Mouse (Mus musculus) spleen, postnatal 36 days (tissue): ENCODE measurements around the gene Ror2.
A peak's percentile ranks its signal among the peaks of the same experiment; 100 is the strongest.
"Not testable (repeated sequence)": the region's sequence is repeated elsewhere in the genome, so short reads cannot be mapped to it uniquely, and the experiment has no call there.

ENCODE experiments used
- DNase-seq, 2 experiments: peaks; one replicate each; pipeline ENCODE4 v3.0.0; 2022; ENCODE audit warnings: low spot score in 2 of 2, mixed read lengths in 1 of 2

Ror2 gene

GRCm38 (mm10) chr13:53285756-53286361, at the start of gene Ror2:
Ror2 (minus strand) TSS chr13:53286124.
- DNase-seq: no peak

- DNase-seq: no peak
These were observed 47.8 kb upstream of the Ror2 start for GRCm38 (mm10) chr13:53333769-53334168.

DNA sequence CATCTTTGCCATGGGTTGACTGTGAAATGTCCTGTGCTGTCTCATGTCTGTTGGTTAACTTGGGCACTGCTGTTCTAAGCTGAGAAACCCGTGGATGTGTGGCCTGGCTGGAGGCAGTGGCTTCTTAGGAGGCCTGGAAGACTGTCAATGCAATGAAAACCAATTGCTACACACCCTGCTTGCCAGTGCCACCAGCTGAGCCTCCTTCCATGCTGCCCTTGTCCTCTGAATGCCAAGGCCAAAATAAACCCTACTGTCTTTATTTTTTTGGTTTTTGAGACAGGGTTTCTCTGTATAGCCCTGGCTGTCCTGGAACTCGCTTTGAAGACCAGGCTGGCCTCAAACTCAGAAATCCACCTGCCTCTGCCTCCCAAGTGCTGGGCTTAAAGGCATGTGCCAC, 44.3 kb upstream of the Ror2 start:
- no peak for DNase-seq

DNA sequence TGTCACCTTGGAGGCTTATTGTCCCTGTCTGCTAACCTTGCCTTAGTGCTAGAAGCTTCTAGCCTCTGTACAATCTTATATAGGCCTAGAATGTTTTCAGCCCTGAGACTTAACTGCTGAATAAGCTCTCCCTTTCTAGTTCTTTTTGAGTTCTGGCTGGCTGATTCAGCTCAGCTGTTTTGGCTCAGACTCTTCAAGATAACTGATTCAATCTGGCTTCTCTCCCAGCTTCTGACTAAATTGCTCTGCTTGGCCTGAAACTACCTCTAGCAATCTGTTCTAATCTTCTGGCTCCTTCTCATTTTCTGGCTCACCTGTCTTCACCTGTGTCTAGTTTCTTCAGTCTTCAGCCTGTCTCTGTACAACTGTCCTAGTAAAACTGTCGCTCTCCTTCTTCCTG, 39.6 kb upstream of the Ror2 start:
- no peak for DNase-seq

GRCm38 (mm10) chr13:53323661-53324060, 37.7 kb upstream of the Ror2 start:
- peak; percentile 38 to 48 for DNase-seq

DNA sequence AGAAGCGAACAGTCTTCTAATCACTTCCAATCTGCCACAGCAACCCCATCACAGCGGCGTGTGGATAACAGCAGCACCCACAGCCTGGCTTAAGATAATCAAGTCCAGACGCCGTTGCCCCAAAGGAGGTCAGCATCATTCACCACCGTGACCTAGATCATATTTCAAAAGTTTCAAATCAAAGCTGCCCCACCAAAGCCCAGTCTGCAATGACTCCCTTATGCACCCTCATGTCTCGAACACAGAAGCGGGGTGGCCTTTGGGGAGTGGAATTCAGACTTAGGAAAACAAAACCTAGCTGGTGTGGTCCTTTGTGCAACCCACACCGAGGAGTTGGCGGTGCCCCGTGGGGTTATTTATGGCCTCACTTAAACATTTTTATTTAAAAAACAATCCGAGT, 35.0 kb upstream of the Ror2 start:
- DNase-seq: no peak

GRCm38 (mm10) chr13:53316515-53317295, 30.8 kb upstream of the Ror2 start:
- no peak for DNase-seq

DNA sequence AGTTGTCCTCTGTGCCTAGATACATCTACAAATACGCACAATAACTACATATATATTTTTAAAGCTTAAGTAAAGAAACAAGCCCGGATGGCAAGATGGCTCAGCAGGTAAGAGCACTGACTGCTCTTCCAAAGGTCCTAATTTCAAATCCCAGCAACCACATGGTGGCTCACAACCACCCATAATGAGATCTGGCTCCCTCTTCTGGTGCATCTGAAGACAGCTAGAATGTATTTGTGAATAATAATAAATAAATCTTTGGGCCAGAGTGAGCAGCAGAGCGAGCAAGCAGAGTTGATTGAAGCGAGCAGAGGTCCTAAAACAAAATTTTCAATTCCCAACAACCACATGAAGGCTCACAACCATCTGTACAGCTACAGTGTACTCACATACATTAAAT, 29.8 kb upstream of the Ror2 start:
- DNase-seq: not testable (repeated sequence)

GRCm38 (mm10) chr13:53310442-53310841, 24.5 kb upstream of the Ror2 start:
- no peak for DNase-seq

DNA sequence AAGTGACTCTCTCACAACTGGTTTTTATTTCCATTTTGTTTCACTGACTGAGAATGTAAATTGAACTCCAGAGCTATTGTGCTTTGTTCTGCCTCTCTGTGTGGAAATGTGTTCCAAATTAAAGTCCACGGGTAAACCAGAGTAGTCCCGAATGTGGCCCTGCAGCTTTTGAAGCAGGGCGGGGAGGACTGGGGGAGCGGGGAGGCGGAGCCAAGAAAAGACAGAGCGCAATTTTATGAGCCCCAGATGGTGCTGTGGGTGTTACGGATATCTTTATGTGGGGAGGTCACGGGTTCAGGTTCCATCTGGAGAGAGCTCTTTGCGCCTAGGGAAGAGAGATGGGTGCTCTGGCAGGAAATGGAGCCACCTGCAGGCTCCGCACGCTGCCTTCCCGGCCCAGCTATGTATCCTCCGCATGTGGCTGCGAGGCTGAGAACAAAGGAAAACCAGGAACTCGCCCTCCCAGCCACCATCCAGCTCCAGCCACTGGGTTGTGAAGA, 23.8 kb upstream of the Ror2 start:
- DNase-seq: no peak

GRCm38 (mm10) chr13:53309148-53309547, 23.2 kb upstream of the Ror2 start:
- no peak for DNase-seq

GRCm38 (mm10) chr13:53306836-53307235, 20.9 kb upstream of the Ror2 start:
- no peak for DNase-seq

DNA sequence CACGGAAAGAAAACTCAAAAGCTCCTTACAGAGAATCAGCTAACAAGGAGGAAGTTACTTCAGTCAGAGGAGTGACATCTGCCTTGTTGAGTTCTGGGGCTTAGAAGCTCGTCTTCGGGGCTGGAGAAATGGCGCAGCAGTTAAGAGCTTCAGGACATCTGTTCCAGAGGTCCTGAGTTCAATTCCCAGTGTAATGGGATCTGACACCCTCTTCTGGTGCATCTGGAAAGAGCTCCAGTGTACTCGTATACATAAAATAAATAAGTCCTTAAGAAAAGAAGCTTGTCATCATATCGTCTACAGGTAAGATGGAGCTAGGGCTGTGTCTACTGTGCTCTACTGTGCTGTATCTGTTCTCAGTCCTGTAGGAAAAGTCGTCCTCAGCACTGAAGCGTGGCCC, 19.3 kb upstream of the Ror2 start:
- no peak for DNase-seq

DNA sequence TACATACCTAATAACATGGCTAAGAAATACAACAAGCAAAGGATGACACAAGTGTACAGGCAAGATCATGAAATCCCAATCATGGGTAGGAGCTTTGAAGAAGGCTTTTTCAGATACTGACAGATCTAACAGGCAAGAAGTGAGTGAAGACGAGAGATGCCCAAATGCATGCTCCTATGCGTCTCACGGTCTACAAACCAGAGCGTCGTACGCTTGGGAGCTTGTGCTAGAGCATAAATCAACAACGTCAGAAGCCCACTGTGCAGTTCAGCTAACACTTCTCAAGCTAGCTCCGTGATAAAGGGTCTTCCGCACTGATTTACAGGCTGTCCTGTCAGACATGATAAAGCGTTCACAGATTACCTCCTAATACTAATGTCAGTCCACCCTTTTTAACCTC, 16.8 kb upstream of the Ror2 start:
- DNase-seq: no peak

- no peak for DNase-seq
These were observed 7.1 kb upstream of the Ror2 start for GRCm38 (mm10) chr13:53293065-53293464.

- DNase-seq: no peak
These were observed 6.3 kb upstream of the Ror2 start for GRCm38 (mm10) chr13:53292244-53292643.

GRCm38 (mm10) chr13:53285261-53285755, 616 bp downstream of the Ror2 start:
- DNase-seq: no peak

- DNase-seq: no peak
These were observed 1.2 kb downstream of the Ror2 start for GRCm38 (mm10) chr13:53284740-53285191.

DNA sequence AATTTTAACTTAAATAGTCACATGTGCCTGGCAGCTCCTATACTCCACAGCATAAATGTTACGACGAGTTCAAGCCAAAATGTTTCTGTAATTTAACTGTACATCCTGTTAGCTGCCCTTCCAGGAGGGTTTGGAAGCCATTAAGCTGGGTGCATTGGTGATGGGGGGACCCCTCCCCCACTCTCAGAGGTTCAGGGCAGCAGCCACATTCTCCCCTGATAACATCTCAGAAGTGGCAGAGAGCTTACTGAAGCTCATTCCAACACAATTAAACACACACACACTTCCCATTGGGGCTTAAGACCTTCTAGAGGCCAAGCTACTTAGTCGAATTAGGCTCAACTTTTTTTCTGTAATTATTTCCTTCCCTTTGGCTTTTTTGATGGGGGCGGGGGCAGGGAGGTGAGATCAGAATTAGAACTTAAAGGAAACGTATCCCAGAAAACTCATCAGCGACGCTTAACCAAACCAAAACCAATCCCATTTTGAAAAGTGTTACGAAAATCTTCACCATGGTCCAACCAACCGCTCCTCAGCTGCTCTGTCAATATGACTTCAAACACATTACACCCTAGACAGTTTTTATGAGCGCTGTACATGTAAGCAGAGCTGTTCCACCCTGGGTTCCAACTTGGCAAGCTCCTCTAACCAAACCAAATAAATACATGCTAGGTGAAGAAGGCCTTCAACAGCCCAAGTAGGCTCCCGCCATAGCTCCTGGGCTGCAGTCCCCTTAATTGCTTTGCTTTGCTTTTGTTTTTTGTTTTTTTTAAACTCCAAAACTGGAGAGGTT, 4.1 kb downstream of the Ror2 start:
- DNase-seq: no peak

- no peak for DNase-seq
These were observed 7.0 kb downstream of the Ror2 start for GRCm38 (mm10) chr13:53278908-53279307.

DNA sequence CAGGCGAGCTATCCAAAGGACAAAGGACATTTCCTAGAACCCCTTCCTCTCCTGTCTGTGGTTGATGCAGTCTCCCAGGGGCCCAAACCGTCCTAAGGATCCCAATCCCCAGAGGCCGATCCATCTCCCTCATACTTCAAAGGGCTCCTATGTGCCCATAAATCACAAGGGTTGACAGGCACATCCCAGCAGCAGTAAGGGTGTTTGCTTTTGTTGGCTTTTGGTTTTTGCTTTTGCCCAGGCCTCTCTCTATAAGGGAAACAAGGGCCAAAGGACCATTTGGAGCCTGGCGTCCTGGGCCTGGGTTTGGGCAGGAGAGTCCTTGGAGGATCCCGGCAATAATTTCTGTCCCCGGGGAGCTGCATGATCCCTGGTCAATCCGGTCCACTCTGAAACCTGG, 9.5 kb downstream of the Ror2 start:
- no peak for DNase-seq

GRCm38 (mm10) chr13:53275778-53276177, 10.1 kb downstream of the Ror2 start:
- DNase-seq: no peak
